Mouse (Mus musculus): Measurements from ENCODE around the gene Eapp. TPM values are rescaled to one million over a fixed set of nuclear protein-coding genes. Genes with fewer than 3 reads are reported as not detected.

Eapp gene
- polyA plus RNA-seq, 1 experiment from 2014 or later: 62.9 TPM

GRCm38 (mm10) chr12:54632141-54632540 is 63.6 kb downstream of the Eapp start:
- H3K79me2 ChIP-seq (ENCODE audit: inconsistent target): no peaks in the 10 kb centered on the region
- H3K27ac ChIP-seq: no peak overlapping the region
- H3K36me3 ChIP-seq (ENCODE audit: inconsistent target): no peaks in the 10 kb centered on the region
- H3K4me3 ChIP-seq (ENCODE audit: inconsistent target): no peak overlapping the region
- WGBS (ENCODE audit: missing documents): 92% methylated on average over 2 of the region's 2 CpGs

- Histone ChIP-seq H3K36me3 (ENCODE audit: inconsistent target) (no peaks in the 10 kb centered on the region), H3K4me3 (ENCODE audit: inconsistent target) (no peak overlapping the region), H3K27ac (no peak overlapping the region), H3K79me2 (ENCODE audit: inconsistent target) (no peaks in the 10 kb centered on the region)
- 95% methylated on average over 2 of the region's 2 CpGs for WGBS (ENCODE audit: missing documents)
These were observed 73.8 kb downstream of the Eapp start for GRCm38 (mm10) chr12:54621942-54622341.

Other genes with a start within 250 kb of the Eapp start
- 132 to 206 TPM (median 194 TPM) in 3 replicates for gene Sptssa, start 39.3 kb downstream of the Eapp start, polyA plus RNA-seq (2018)
- 111 to 154 TPM (median 121 TPM) in 3 replicates for gene Snx6, start 99.8 kb upstream of the Eapp start, polyA plus RNA-seq (2018)
- gene Cfl2, start 167.0 kb upstream of the Eapp start, polyA plus RNA-seq (2018): 21.0 to 27.8 TPM (median 21.9 TPM) in 3 replicates